Mouse (Mus musculus) forebrain, embryonic 16.5 days (tissue): ENCODE results near the gene Glrx. TPM values are rescaled to one million over a fixed set of nuclear protein-coding genes. Genes with fewer than 3 reads are reported as not detected.

ENCODE experiments used
- polyA plus RNA-seq: library from polyadenylated mRNA; unstranded; fragments of >200 nt; fragmentation: Nextera tagmentation; extraction: Ambion mirVana; gene quantifications from 2 replicates; pipeline ENCODE4 v1.2.1, GENCODE M21; 2015

Glrx gene
- polyA plus RNA-seq, 1 experiment from 2014 or later, result 30.4 TPM

Other genes with a start within 250 kb of the Glrx start
- gene Ell2, start 133.1 kb upstream of the Glrx start, polyA plus RNA-seq, result 1.5 and 1.6 TPM in 2 replicates
- 33.1 and 41.3 TPM in 2 replicates for gene Rhobtb3, start 104.1 kb downstream of the Glrx start, polyA plus RNA-seq
- 1.8 and 2.6 TPM in 2 replicates for gene Spata9, start 127.3 kb downstream of the Glrx start, polyA plus RNA-seq
- 16.7 and 20.2 TPM in 2 replicates for gene Rfesd, start 178.9 kb downstream of the Glrx start, polyA plus RNA-seq
- gene Gpr150, start 217.1 kb downstream of the Glrx start, polyA plus RNA-seq, result 1.5 and 1.8 TPM in 2 replicates